Mouse (Mus musculus) hindbrain, embryonic 12.5 days (tissue): Measurements from ENCODE around the gene Cnpy2. TPM values are rescaled to one million over a fixed set of nuclear protein-coding genes. Genes with fewer than 3 reads are reported as not detected.

Experiments used
- ATAC-seq: fragments of 200-750 bp; cut with Nextera tagmentation; 2 replicates; pipeline ENCODE4 v1.8.0; 2017; ENCODE audit warnings: moderate TSS enrichment; ENCODE audit not compliant: low FRiP score
- H3K27ac ChIP-seq: fragments of 300-500 bp; sonication (generic); 2 replicates; pipeline ENCODE4 v1.5.1; 2016; ENCODE audit warnings: mild to moderate bottlenecking
- H3K27me3 ChIP-seq: fragments of 300-500 bp; sonication (generic); 2 replicates; pipeline ENCODE4 v1.6.1; 2016; ENCODE audit warnings: mild to moderate bottlenecking
- H3K36me3 ChIP-seq: fragments of 300-500 bp; sonication (generic); 2 replicates; pipeline ENCODE4 v1.6.1; 2016; ENCODE audit warnings: mild to moderate bottlenecking
- H3K4me1 ChIP-seq: fragments of 300-500 bp; sonication (generic); 2 replicates; pipeline ENCODE4 v1.6.1; 2016
- H3K4me2 ChIP-seq: fragments of 300-500 bp; sonication (generic); replicated peaks from 2 replicates; pipeline ENCODE4 v1.6.1; 2016; ENCODE audit warnings: mild to moderate bottlenecking
- H3K4me3 ChIP-seq: fragments of 300-500 bp; sonication (generic); 2 replicates; pipeline ENCODE4 v1.5.1; 2016; ENCODE audit warnings: mild to moderate bottlenecking
- H3K9ac ChIP-seq: fragments of 300-500 bp; sonication (generic); 2 replicates; pipeline ENCODE4 v1.6.1; 2016; ENCODE audit warnings: mild to moderate bottlenecking, moderate library complexity
- H3K9me3 ChIP-seq: fragments of 300-500 bp; sonication (generic); replicated peaks from 2 replicates; pipeline ENCODE4 v1.6.1; 2016; ENCODE audit warnings: mild to moderate bottlenecking
- WGBS: fragments of 180-500 bp; shearing (Covaris S2); methylation state at CpG from one replicate; pipeline ENCODE4 v1.1.7; 2016; 5-methylcytosine and 5-hydroxymethylcytosine counted together
- polyA plus RNA-seq: library from polyadenylated mRNA; unstranded; fragments of >200 nt; fragmentation: Nextera tagmentation; extraction: Ambion mirVana; gene quantifications from 2 replicates; pipeline ENCODE4 v1.2.1, GENCODE M21; 2016

The Cnpy2 gene
- polyA plus RNA-seq, 1 experiment from 2014 or later: 244 TPM

DNA sequence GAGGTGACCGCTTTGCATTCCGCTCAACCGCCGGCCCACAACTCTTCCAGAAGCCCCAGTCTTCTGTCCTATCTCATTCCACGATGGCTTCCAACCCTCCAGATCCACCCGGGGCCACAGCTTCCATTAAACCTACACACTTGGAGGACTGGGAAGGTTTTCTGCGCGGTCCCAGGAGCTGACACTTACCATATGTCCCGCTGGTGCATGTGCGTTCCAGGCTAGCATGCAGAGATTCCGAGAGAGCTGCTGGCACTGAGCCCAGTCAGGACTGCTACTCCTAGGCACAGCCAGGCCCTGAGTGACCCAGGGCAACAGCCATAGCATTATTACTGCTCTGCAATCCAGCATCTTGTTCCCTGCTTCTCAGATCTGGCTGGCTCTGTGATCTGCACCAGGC, 24.6 kb upstream of the Cnpy2 start:
- H3K27me3 ChIP-seq: peaks cover 3% of the 10 kb centered on the region; the same call in 1 of the 2 replicates
- H3K4me3 ChIP-seq: no peak overlapping the region
- peaks cover 9% of the 10 kb centered on the region for H3K4me1 ChIP-seq
- ATAC-seq: no peak
- WGBS: 87% methylated on average over 11 of the region's 11 CpGs
- H3K9me3 ChIP-seq: no peaks in the 10 kb centered on the region
- H3K4me2 ChIP-seq: no peak overlapping the region
- H3K9ac ChIP-seq: no peak overlapping the region
- H3K27ac ChIP-seq: no peak overlapping the region
- H3K36me3 ChIP-seq: peaks cover 5% of the 10 kb centered on the region; the same call in 1 of the 2 replicates

DNA sequence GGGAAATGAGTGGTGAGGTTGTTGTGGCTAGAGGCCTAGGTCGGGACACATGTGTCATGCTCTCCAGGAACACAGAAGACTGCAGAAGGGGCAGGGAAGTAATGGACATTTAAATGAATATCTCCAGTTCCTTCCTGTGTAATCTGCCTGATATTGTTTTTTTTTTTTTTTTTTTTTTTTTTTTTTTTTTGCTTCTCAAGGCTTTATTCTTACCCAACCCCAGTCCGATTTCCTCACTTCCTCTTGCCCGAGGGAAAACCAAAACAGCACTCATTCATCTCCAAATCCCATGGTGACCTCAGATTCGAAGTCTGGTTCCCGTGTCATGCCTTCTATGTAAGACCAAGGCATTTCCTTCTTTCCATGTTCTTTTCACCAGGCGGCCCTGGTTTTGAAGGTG, 24.0 kb upstream of the Cnpy2 start:
- WGBS: 77% methylated on average over 6 of the region's 6 CpGs
- no peak overlapping the region for H3K27ac ChIP-seq
- H3K27me3 ChIP-seq: peaks cover 3% of the 10 kb centered on the region; the same call in 1 of the 2 replicates
- H3K4me3 ChIP-seq: no peak overlapping the region
- no peak overlapping the region for H3K4me2 ChIP-seq
- peaks cover 9% of the 10 kb centered on the region for H3K4me1 ChIP-seq
- no peak overlapping the region for H3K9ac ChIP-seq
- ATAC-seq: no peak
- no peaks in the 10 kb centered on the region for H3K36me3 ChIP-seq
- no peaks in the 10 kb centered on the region for H3K9me3 ChIP-seq

DNA sequence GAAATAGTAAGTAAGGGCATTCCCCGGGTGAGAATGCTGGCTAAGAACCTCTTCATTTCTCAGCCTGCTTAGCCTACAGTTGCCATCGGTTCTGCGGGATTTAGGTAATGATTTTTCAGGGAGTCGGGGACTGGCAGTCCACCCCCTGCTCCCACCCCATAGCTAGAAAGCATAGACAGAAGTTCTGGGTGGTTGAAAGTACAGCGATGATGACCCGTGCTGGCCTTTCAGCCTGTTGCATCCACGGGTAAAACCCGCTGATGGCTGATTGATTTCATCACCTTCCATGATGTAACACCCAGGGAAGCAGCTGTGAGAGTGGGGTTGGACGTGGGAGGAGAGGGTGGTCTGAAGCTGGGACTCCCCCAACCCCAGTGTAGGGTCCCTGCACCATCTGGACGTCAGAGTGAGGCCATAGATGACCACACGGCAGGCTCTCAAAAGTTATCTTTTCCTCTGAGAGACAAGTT, 23.5 kb upstream of the Cnpy2 start, which contains the start of gene Il23a:
Gene Il23a (minus strand): TSS at position 51 of the 470 bp plus-strand sequence.
- Histone ChIP-seq H3K4me3 (no peak within 1 kb of the TSS), H3K4me1 (peaks cover 9% of the 10 kb centered on the region), H3K27me3 (peaks cover 3% of the 10 kb centered on the region; the same call in 1 of the 2 replicates), H3K27ac (no peak within 1 kb of the TSS), H3K36me3 (no peaks in the 10 kb centered on the region), H3K9me3 (no peaks in the 10 kb centered on the region), H3K9ac (no peak within 1 kb of the TSS), H3K4me2 (no peak within 1 kb of the TSS)
- ATAC-seq: no peak
- 83% methylated on average over 11 of the region's 11 CpGs for WGBS

DNA sequence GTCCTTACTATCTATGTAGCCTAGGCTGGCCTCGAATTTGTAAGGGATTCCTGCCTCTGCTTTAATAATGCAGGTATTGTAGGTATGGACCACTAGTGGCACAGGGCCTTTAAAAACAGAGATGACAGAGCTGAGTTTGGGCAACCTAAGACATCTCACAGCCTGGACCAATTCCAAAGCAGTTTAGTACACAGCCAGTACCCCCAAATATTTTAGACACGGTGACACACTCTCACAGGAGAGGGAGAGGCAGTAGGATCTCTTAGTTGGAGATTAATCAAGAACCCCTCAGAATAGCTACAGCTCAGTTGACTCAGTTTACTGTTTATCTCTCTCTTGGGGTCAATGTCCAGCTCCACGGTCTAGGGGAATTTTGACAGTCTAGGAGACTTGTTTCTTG, 19.9 kb upstream of the Cnpy2 start:
- WGBS: 36% methylated on average over 3 of the region's 3 CpGs
- ATAC-seq: no peak

DNA sequence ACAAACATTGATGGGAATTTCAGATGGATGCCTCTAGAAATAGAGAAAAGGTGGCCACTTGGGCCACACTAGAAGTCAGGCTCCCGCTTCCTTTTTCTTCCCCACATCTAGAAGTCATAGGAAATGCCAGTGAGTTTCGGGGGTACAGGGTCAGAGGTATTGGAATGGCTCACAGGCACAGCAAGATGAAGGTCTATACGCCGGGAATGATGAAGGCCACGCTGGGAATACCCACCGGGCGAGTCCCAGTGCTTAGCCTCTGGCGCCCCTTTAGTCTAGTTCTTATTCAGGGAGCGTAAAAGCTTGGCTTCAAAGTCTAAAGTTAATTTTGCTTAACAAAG, 19.5 kb upstream of the Cnpy2 start:
- ATAC-seq: peak; percentile 51
- peak overlapping the region; percentile 97 for H3K27ac ChIP-seq
- peak overlapping the region; percentile 86 for H3K9ac ChIP-seq
- peak overlapping the region; percentile 56 for H3K4me3 ChIP-seq
- H3K27me3 ChIP-seq: 0 out of 2 replicates have a peak, but pooled peaks cover 3% of the 10 kb centered on the region
- peaks cover 16% of the 10 kb centered on the region for H3K4me1 ChIP-seq
- 3% methylated on average over 9 of the region's 9 CpGs for WGBS
- H3K9me3 ChIP-seq: no peaks in the 10 kb centered on the region
- H3K36me3 ChIP-seq: 0 out of 2 replicates have a peak, but pooled peaks cover under 1% of the 10 kb centered on the region
- H3K4me2 ChIP-seq: peak overlapping the region; percentile 66

More for the DNA sequence above, 19.9 kb upstream of the Cnpy2 start:
- H3K4me3 ChIP-seq: peak overlapping the region; percentile 56
- peak overlapping the region; percentile 86 for H3K9ac ChIP-seq
- peak overlapping the region; percentile 97 for H3K27ac ChIP-seq
- H3K4me2 ChIP-seq: peak overlapping the region; percentile 66
- no peaks in the 10 kb centered on the region for H3K36me3 ChIP-seq
- peaks cover 3% of the 10 kb centered on the region; the same call in 1 of the 2 replicates for H3K27me3 ChIP-seq
- H3K4me1 ChIP-seq: peaks cover 16% of the 10 kb centered on the region
- no peaks in the 10 kb centered on the region for H3K9me3 ChIP-seq

DNA sequence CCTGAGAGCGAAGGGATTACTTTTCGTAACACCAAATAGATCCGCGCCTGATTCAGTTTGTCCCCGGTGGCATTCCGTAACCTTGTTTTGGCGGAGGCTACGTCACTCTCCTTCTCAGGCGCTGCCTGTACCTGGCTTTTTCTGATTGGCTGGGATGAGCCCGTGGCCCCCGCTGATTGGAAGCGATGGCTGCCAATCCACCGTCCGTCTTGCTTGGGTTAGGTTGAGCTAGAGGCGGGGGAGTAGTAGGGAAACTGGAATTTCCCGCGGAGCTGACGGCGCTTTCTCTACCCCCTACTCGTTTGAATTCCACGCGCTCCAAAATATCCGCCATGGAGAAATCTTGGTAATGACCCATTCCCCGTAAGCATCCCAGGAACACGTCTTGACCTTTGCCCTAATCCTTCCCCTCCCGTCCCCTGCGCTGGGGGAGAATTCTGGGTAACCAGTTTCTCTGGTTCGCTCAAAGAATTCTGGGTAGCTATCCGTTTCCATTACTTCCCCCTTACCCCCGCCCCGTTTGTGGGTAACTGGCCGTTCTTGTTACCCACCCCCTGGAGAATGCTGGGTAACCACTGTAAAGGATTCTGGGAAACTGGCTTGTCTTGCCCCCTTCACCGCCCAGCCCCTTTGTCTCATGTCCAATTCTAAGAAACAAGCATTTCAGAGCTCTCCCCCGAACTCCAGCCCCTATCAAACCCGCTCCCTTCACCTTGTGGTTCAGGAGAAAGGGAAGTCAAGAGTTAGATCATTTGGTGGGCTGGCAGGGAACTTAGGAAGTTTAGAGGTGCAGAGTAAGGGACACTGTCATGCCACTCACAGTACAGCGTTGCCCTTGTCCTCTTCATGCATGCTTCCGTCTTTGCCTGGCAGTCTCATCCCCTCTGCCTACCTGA, 18.9 kb upstream of the Cnpy2 start, which contains the start of gene Pan2:
Gene Pan2 (plus strand): TSS at position 210 of the 896 bp plus-strand sequence.
- no peaks in the 10 kb centered on the region for H3K9me3 ChIP-seq
- peak; percentile 98 for ATAC-seq
- H3K27ac ChIP-seq: peak within 1 kb of the TSS; percentile 97
- peak within 1 kb of the TSS; percentile 66 for H3K4me2 ChIP-seq
- peaks cover 16% of the 10 kb centered on the region for H3K4me1 ChIP-seq
- H3K27me3 ChIP-seq: 0 out of 2 replicates have a peak, but pooled peaks cover 3% of the 10 kb centered on the region
- whole genome bisulfite sequencing: 1% methylated on average over 37 of the region's 37 CpGs
- peak within 1 kb of the TSS; percentile 56 for H3K4me3 ChIP-seq
- H3K9ac ChIP-seq: peak within 1 kb of the TSS; percentile 86
- H3K36me3 ChIP-seq: peaks cover 6% of the 10 kb centered on the region

DNA sequence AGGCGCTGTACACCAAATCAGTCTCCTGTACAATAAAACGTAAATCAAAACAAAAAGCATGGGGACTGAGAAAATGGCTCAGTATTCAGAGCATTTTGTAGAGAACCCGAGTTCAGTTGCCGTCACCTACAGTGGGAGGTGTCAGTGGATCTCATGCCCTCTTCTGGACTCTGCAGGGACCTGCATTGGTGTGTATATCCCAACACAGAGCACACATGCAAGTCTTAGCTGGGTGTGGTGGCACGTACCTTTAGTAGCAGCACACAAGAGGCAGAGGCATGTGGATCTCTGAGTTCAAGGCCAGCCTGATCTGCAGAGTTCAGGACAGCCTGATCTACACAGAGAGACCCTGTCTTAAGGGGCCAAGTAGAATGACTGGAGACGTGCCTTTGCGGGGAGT, 12.6 kb upstream of the Cnpy2 start:
- no peaks in the 10 kb centered on the region for H3K9me3 ChIP-seq
- no peaks in the 10 kb centered on the region for H3K27me3 ChIP-seq
- H3K36me3 ChIP-seq: peaks cover 58% of the 10 kb centered on the region
- H3K27ac ChIP-seq: 0 out of 2 replicates have a peak overlapping the region, but pooled peaks have one; percentile 30
- no peak overlapping the region for H3K9ac ChIP-seq
- H3K4me2 ChIP-seq: no peak overlapping the region
- peaks cover under 1% of the 10 kb centered on the region; the same call in 1 of the 2 replicates for H3K4me1 ChIP-seq
- WGBS: 91% methylated on average over 7 of the region's 7 CpGs
- no peak for ATAC-seq
- no peak overlapping the region for H3K4me3 ChIP-seq

DNA sequence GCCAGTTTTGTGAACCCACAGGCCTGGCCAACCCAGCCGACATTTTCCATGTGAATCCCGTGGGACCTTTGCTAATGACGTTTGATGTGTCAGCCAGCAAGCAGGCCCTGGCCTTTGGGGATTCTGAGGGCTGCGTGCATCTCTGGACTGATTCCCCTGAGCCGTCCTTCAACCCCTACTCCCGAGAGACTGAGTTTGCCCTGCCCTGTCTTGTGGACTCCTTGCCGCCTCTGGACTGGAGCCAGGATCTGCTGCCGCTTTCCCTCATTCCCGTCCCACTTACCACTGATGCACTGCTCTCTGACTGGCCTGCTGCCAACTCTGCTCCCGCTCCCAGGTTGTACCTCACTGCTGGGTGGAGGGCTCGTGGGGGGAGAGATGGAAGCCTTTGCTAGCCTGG, 12.1 kb upstream of the Cnpy2 start:
- peak overlapping the region; percentile 30; the same call in 1 of the 2 replicates for H3K27ac ChIP-seq
- ATAC-seq: no peak

DNA sequence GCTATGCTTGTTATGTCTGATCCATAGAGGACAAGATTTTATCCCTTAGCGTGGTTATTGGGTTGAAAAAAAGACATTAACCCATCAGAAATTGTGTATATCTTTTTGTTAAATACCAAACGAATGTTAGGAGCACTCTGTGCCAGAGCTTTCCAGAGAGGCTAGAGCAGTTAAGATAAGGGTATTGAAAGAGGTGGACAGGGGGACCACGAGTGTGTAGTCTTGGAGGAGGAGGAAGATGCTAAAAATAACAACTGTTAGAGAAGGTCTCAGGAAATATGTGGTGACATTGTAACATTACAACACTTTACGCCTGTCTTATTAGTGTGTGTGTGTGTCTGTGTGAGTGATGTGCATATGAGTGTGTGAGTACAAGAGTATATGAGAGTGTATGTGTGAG, 11.4 kb upstream of the Cnpy2 start:
- Histone ChIP-seq H3K27me3 (no peaks in the 10 kb centered on the region), H3K4me1 (no peaks in the 10 kb centered on the region), H3K36me3 (peaks cover 71% of the 10 kb centered on the region), H3K9me3 (no peaks in the 10 kb centered on the region), H3K27ac (no peak overlapping the region), H3K4me2 (no peak overlapping the region), H3K4me3 (no peak overlapping the region), H3K9ac (no peak overlapping the region)
- WGBS: 93% methylated on average over 4 of the region's 4 CpGs
- no peak for ATAC-seq

More for the DNA sequence above, 12.1 kb upstream of the Cnpy2 start:
- Histone ChIP-seq H3K4me1 (no peaks in the 10 kb centered on the region), H3K36me3 (peaks cover 63% of the 10 kb centered on the region), H3K4me2 (no peak overlapping the region), H3K9me3 (no peaks in the 10 kb centered on the region), H3K27me3 (no peaks in the 10 kb centered on the region), H3K4me3 (no peak overlapping the region), H3K9ac (no peak overlapping the region)
- WGBS: 75% methylated on average over 11 of the region's 11 CpGs

DNA sequence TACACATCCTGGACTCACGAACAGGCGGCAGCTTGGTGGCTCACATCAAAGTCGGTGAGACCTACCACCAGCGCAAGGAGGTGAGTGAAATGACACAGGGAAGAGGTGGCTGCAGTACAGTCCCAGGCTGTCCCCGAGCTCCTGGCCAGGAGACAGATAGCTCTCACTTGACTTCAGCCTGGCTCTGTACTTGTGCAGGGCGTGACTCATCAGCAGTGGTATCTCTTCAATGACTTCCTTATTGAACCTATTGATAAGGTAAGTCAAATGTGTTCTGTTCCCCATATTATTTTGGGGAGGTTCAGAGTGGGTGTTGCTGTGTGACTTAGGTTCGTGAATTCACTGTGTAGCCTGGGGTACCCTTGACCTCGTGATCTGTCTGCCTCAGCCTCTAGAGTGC, 6.7 kb upstream of the Cnpy2 start:
- Histone ChIP-seq H3K4me2 (no peak overlapping the region), H3K4me3 (no peak overlapping the region), H3K27ac (no peak overlapping the region), H3K9ac (no peak overlapping the region), H3K27me3 (no peaks in the 10 kb centered on the region), H3K9me3 (no peaks in the 10 kb centered on the region), H3K36me3 (peaks cover 85% of the 10 kb centered on the region), H3K4me1 (no peaks in the 10 kb centered on the region)
- WGBS: 91% methylated on average over 8 of the region's 8 CpGs
- ATAC-seq: no peak

DNA sequence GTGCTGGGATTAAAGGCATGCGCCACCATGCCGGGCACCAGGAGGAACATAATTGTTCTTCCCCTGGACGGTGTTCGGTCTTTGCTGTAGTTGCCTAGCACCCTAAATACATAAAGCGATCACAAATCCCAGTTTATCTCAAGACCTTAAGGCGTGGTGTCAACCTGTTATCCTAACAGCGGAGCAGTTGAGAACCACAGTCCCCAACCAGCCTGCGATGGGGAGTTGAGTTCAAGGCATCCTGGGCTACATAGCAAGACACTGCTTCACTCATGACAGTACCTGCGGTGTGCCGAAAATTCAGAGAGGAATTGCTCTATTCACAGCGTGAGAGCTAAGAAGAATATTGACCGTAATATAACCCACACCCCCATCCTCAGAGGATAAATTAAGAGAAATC, 618 bp upstream of the Cnpy2 start:
- no peak for ATAC-seq
- no peaks in the 10 kb centered on the region for H3K9me3 ChIP-seq
- H3K36me3 ChIP-seq: peaks cover 49% of the 10 kb centered on the region
- H3K4me1 ChIP-seq: peaks cover 17% of the 10 kb centered on the region
- 61% methylated on average over 12 of the region's 12 CpGs for WGBS
- peak overlapping the region; percentile 60; the same call in 1 of the 2 replicates for H3K4me3 ChIP-seq
- H3K4me2 ChIP-seq: peak overlapping the region; percentile 76
- H3K9ac ChIP-seq: peak overlapping the region; percentile 45; the same call in 1 of the 2 replicates
- H3K27me3 ChIP-seq: no peaks in the 10 kb centered on the region
- H3K27ac ChIP-seq: peak overlapping the region; percentile 44; the same call in 1 of the 2 replicates

DNA sequence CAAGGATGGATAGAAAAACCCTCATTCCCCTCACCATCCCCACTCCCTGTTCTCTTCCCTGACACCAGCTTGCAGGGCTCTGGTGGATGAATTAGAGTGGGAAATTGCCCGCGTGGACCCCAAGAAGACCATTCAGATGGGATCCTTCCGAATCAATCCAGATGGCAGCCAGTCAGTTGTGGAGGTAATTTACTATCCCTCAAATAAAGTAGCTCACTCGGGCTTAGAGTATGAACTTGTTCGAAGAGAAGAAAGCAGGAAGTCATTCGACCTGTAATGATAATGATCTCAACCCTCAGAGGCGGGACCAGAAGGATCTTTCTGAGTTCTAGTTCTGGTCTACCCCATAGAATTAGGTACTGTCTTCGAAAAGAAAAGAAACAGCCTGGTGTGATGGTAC, 1.3 kb downstream of the Cnpy2 start:
- peaks cover 50% of the 10 kb centered on the region for H3K36me3 ChIP-seq
- H3K4me2 ChIP-seq: peak overlapping the region; percentile 76
- H3K4me1 ChIP-seq: peaks cover 17% of the 10 kb centered on the region
- peak overlapping the region; percentile 95 for H3K27ac ChIP-seq
- H3K27me3 ChIP-seq: no peaks in the 10 kb centered on the region
- no peaks in the 10 kb centered on the region for H3K9me3 ChIP-seq
- ATAC-seq: no peak
- H3K4me3 ChIP-seq: peak overlapping the region; percentile 60
- H3K9ac ChIP-seq: peak overlapping the region; percentile 82
- 87% methylated on average over 8 of the region's 8 CpGs for WGBS
